ENCODE assay signal across 9 mouse cellular contexts in the genomic region with DNA sequence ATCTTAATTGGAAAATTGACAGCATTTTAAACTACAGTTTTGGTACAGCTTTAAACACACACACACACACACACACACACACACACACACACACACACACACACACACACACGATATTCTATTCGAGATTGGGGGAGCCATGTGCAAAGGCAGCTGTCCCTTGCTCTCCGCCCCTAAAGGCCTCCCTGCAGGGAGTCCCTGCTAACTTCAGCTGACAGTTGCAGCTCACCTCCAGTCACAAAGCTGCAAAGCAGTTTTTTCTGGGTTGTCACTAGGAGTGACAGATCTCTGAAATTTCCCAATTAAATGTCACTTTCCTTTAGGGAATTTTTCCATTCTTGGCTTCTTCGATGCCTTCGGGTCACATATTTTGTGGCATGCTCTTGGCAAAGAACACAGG. TPM values are rescaled to one million over a fixed set of nuclear protein-coding genes. Genes with fewer than 3 reads are reported as not detected.
DNase-seq lines count a peak whose midpoint lies in the region; ATAC-seq lines count a peak whose summit lies in the region.
"Had no signal": no experiment of that assay in that cellular context is flagged by ENCODE, and none has a peak within 500 bp of the region (broad histone marks: within the 10 kb centered on the region; RNA-seq: fewer than 3 reads in every experiment).

No protein-coding gene starts in this region.

- H3K36me3 ChIP-seq in heart, embryonic 15.5 days = no peaks in the 10 kb centered on the region
- H3K36me3 ChIP-seq in hindbrain, embryonic 13.5 days = peaks cover 6% of the 10 kb centered on the region; the same call in 1 of the 2 replicates
- no peaks in the 10 kb centered on the region for H3K36me3 ChIP-seq in midbrain, embryonic 15.5 days (replicated peaks)

- peaks cover 9% of the 10 kb centered on the region; the same call in 1 of the 2 replicates for H3K4me1 ChIP-seq in heart, embryonic 15.5 days (replicated peaks)
- peaks cover 39% of the 10 kb centered on the region for H3K4me1 ChIP-seq in hindbrain, embryonic 13.5 days (replicated peaks)
- peaks cover 28% of the 10 kb centered on the region for H3K4me1 ChIP-seq in midbrain, embryonic 15.5 days

- 18% methylated on average over 5 of the region's 5 CpGs for WGBS in heart, embryonic 15.5 days
- 9% methylated on average over 5 of the region's 5 CpGs for WGBS in hindbrain, embryonic 13.5 days
- WGBS in midbrain, embryonic 15.5 days = 1% methylated on average over 5 of the region's 5 CpGs

- H3K4me2 ChIP-seq in heart, embryonic 15.5 days = peak overlapping the region; percentile 84
- H3K4me2 ChIP-seq in hindbrain, embryonic 13.5 days = peak overlapping the region; percentile 69
- H3K4me2 ChIP-seq in midbrain, embryonic 15.5 days = peak overlapping the region; percentile 68

- H3K9ac ChIP-seq in heart, embryonic 15.5 days = peak overlapping the region; percentile 67; the same call in 1 of the 2 replicates
- peak overlapping the region; percentile 89 for H3K9ac ChIP-seq in hindbrain, embryonic 13.5 days
- peak overlapping the region; percentile 79 for H3K9ac ChIP-seq in midbrain, embryonic 15.5 days

- H3K27ac ChIP-seq in heart, embryonic 15.5 days = peak overlapping the region; percentile 80; the same call in 1 of the 2 replicates
- H3K27ac ChIP-seq in hindbrain, embryonic 13.5 days = peak overlapping the region; percentile 93
- peak overlapping the region; percentile 91 for H3K27ac ChIP-seq in midbrain, embryonic 15.5 days

- H3K4me3 ChIP-seq in heart, embryonic 15.5 days = peak overlapping the region; percentile 63
- H3K4me3 ChIP-seq in hindbrain, embryonic 13.5 days = peak overlapping the region; percentile 72
- H3K4me3 ChIP-seq in midbrain, embryonic 15.5 days = peak overlapping the region; percentile 86

- no peaks in the 10 kb centered on the region for H3K9me3 ChIP-seq in heart, embryonic 15.5 days (replicated peaks)
- H3K9me3 ChIP-seq in hindbrain, embryonic 13.5 days = no peaks in the 10 kb centered on the region
- no peaks in the 10 kb centered on the region for H3K9me3 ChIP-seq in midbrain, embryonic 15.5 days

- no peak for ATAC-seq in heart, embryonic 15.5 days (replicated peaks; ENCODE audit: insufficient number of reproducible peaks, insufficient read depth, low FRiP score, low read depth)
- peak; percentile 38 for ATAC-seq in hindbrain, embryonic 13.5 days (ENCODE audit: low FRiP score)
- ATAC-seq in midbrain, embryonic 15.5 days (replicated peaks) = peak; percentile 49; the same call in 1 of the 2 replicates
- no peak for ATAC-seq in cerebellum, adult (ENCODE audit: insufficient number of reproducible peaks, low FRiP score, low TSS enrichment)

- no peaks in the 10 kb centered on the region for H3K27me3 ChIP-seq in heart, embryonic 15.5 days
- H3K27me3 ChIP-seq in hindbrain, embryonic 13.5 days = no peaks in the 10 kb centered on the region
- no peaks in the 10 kb centered on the region for H3K27me3 ChIP-seq in midbrain, embryonic 15.5 days (replicated peaks)
- H3K27me3 ChIP-seq: CH12.LX had no signal

- no peak for DNase-seq in heart, adult 8-10 months (ENCODE audit: low spot score)
- DNase-seq in embryo, embryonic 9.5 days (ENCODE audit: extremely low spot score) = peak; percentile 39
- no peak for DNase-seq in adrenal gland, postnatal 25 days
- no peak for DNase-seq in frontal cortex, postnatal 14 days (ENCODE audit: low spot score in 2 of 2)

RNA-seq across cellular contexts. Expression of a gene that starts 0.4 kb away (rescaled TPM):
- polyA plus RNA-seq in heart, embryonic 15.5 days (2015; fragmentation: Nextera tagmentation; extraction: Ambion mirVana) = 354 and 357 TPM in 2 replicates
- total RNA-seq in heart, adult 8-10 months (2022) = 1 to 10 TPM; 1.2 to 2.0 (median 1.7) TPM
- polyA plus RNA-seq in hindbrain, embryonic 13.5 days (2015; fragmentation: Nextera tagmentation; extraction: Ambion mirVana) = 566 and 774 TPM in 2 replicates
- 580 and 678 TPM in 2 replicates for polyA plus RNA-seq in midbrain, embryonic 15.5 days (2015; fragmentation: Nextera tagmentation; extraction: Ambion mirVana)
- 48.5 and 67.4 TPM in 2 replicates for total RNA-seq in adrenal gland, postnatal 25 days (2021)
- total RNA-seq: CH12.LX had no signal

Comparison
In these comparisons a context has a peak if more than half of its experiments do, and no peak if none do; other contexts are left out.
1. ATAC-seq: peak in hindbrain, embryonic 13.5 days (single experiment) and midbrain, embryonic 15.5 days (single experiment); none in heart, embryonic 15.5 days (single experiment) and cerebellum, adult (single experiment).
2. Peak in every context shown above with its lines, with median percentiles within 50 percentile points of each other: H3K27ac ChIP-seq, H3K4me2 ChIP-seq, H3K4me3 ChIP-seq and H3K9ac ChIP-seq.